Mouse (Mus musculus): Measurements from ENCODE around the gene Gjb3. TPM values are rescaled to one million over a fixed set of nuclear protein-coding genes. Genes with fewer than 3 reads are reported as not detected.
A peak's percentile ranks its signal among the peaks of the same experiment; 100 is the strongest.

Gene Gjb3
- polyA plus RNA-seq, 1 experiment from 2014 or later, result 15.1 TPM

GRCm38 (mm10) chr4:127329751-127330150, 893 bp downstream of the Gjb3 start:
- no peaks in the 10 kb centered on the region for H3K36me3 ChIP-seq (ENCODE audit: control insufficient read depth, insufficient read depth, low read length)
- peak overlapping the region; percentile 46 for H3K4me2 ChIP-seq (replicated peaks; ENCODE audit: low read depth)
- peaks cover 11% of the 10 kb centered on the region; the same call in 1 of the 2 replicates for H3K27me3 ChIP-seq (ENCODE audit: control insufficient read depth, insufficient read depth, low read length)
- no peaks in the 10 kb centered on the region for H3K9me3 ChIP-seq (ENCODE audit: control insufficient read depth, low read length)
- DNase-seq (ENCODE audit: low spot score), result no peak
- H3K9ac ChIP-seq (ENCODE audit: low read length), result peak overlapping the region; percentile 31; the same call in 1 of the 2 replicates
- ATAC-seq (ENCODE audit: low FRiP score, low TSS enrichment), result no peak
- TF ChIP-seq EP300 (optimal IDR thresholded peaks at IDR 0.05) (no peak), CTCF (IDR thresholded peaks at IDR 0.05; ENCODE audit: low read depth) (no peak)
- WGBS, result 3% methylated on average over 13 of the region's 13 CpGs
- H3K27ac ChIP-seq (replicated peaks), result peak overlapping the region; percentile 53; the same call in 1 of the 2 replicates
- H3K4me1 ChIP-seq (replicated peaks; ENCODE audit: control insufficient read depth, insufficient read depth), result peaks cover 3% of the 10 kb centered on the region; the same call in 1 of the 2 replicates
- peak overlapping the region; percentile 30 for H3K4me3 ChIP-seq (ENCODE audit: low read depth, low read length)

GRCm38 (mm10) chr4:127329046-127329445, 1.6 kb downstream of the Gjb3 start:
- Histone ChIP-seq H3K9me3 (ENCODE audit: control insufficient read depth, low read length) (no peaks in the 10 kb centered on the region), H3K27me3 (ENCODE audit: control insufficient read depth, insufficient read depth, low read length) (peaks cover 11% of the 10 kb centered on the region; the same call in 1 of the 2 replicates), H3K36me3 (ENCODE audit: control insufficient read depth, insufficient read depth, low read length) (no peaks in the 10 kb centered on the region), H3K9ac (ENCODE audit: low read length) (no peak overlapping the region), H3K27ac (replicated peaks) (no peak overlapping the region), H3K4me1 (replicated peaks; ENCODE audit: control insufficient read depth, insufficient read depth) (peaks cover 3% of the 10 kb centered on the region; the same call in 1 of the 2 replicates), H3K4me2 (replicated peaks; ENCODE audit: low read depth) (peak overlapping the region; percentile 46), H3K4me3 (ENCODE audit: low read depth, low read length) (no peak overlapping the region)
- WGBS, result 16% methylated on average over 3 of the region's 3 CpGs
- DNase-seq (ENCODE audit: low spot score), result no peak
- TF ChIP-seq CTCF (IDR thresholded peaks at IDR 0.05; ENCODE audit: low read depth), result no peak
- TF ChIP-seq EP300 (optimal IDR thresholded peaks at IDR 0.05), result no peak
- no peak for ATAC-seq (ENCODE audit: low FRiP score, low TSS enrichment)

GRCm38 (mm10) chr4:127328378-127328777, 2.3 kb downstream of the Gjb3 start:
- Histone ChIP-seq H3K36me3 (ENCODE audit: control insufficient read depth, insufficient read depth, low read length) (no peaks in the 10 kb centered on the region), H3K4me2 (replicated peaks; ENCODE audit: low read depth) (no peak overlapping the region), H3K27ac (replicated peaks) (no peak overlapping the region), H3K9ac (ENCODE audit: low read length) (no peak overlapping the region), H3K9me3 (ENCODE audit: control insufficient read depth, low read length) (no peaks in the 10 kb centered on the region), H3K4me3 (ENCODE audit: low read depth, low read length) (no peak overlapping the region), H3K27me3 (ENCODE audit: control insufficient read depth, insufficient read depth, low read length) (peaks cover 11% of the 10 kb centered on the region; the same call in 1 of the 2 replicates), H3K4me1 (replicated peaks; ENCODE audit: control insufficient read depth, insufficient read depth) (peaks cover 3% of the 10 kb centered on the region; the same call in 1 of the 2 replicates)
- DNase-seq (ENCODE audit: low spot score) (no peak), ATAC-seq (ENCODE audit: low FRiP score, low TSS enrichment) (no peak)
- TF ChIP-seq EP300 (optimal IDR thresholded peaks at IDR 0.05) (no peak), CTCF (IDR thresholded peaks at IDR 0.05; ENCODE audit: low read depth) (no peak)
- 49% methylated on average over 7 of the region's 7 CpGs for WGBS

GRCm38 (mm10) chr4:127327749-127328148, 2.9 kb downstream of the Gjb3 start:
- H3K9ac ChIP-seq (ENCODE audit: low read length), result no peak overlapping the region
- H3K4me2 ChIP-seq (replicated peaks; ENCODE audit: low read depth), result no peak overlapping the region
- WGBS, result 62% methylated on average over 6 of the region's 6 CpGs
- peaks cover 11% of the 10 kb centered on the region; the same call in 1 of the 2 replicates for H3K27me3 ChIP-seq (ENCODE audit: control insufficient read depth, insufficient read depth, low read length)
- no peak for DNase-seq (ENCODE audit: low spot score)
- no peak for ATAC-seq (ENCODE audit: low FRiP score, low TSS enrichment)
- H3K36me3 ChIP-seq (ENCODE audit: control insufficient read depth, insufficient read depth, low read length), result no peaks in the 10 kb centered on the region
- H3K4me3 ChIP-seq (ENCODE audit: low read depth, low read length), result no peak overlapping the region
- no peak for TF ChIP-seq CTCF (IDR thresholded peaks at IDR 0.05; ENCODE audit: low read depth)
- TF ChIP-seq EP300 (optimal IDR thresholded peaks at IDR 0.05), result no peak
- H3K4me1 ChIP-seq (replicated peaks; ENCODE audit: control insufficient read depth, insufficient read depth), result peaks cover 3% of the 10 kb centered on the region; the same call in 1 of the 2 replicates
- no peak overlapping the region for H3K27ac ChIP-seq (replicated peaks)
- no peaks in the 10 kb centered on the region for H3K9me3 ChIP-seq (ENCODE audit: control insufficient read depth, low read length)

- Histone ChIP-seq H3K4me2 (replicated peaks; ENCODE audit: low read depth) (no peak overlapping the region), H3K4me1 (replicated peaks; ENCODE audit: control insufficient read depth, insufficient read depth) (peaks cover 3% of the 10 kb centered on the region; the same call in 1 of the 2 replicates), H3K27ac (replicated peaks) (no peak overlapping the region), H3K9ac (ENCODE audit: low read length) (no peak overlapping the region), H3K4me3 (ENCODE audit: low read depth, low read length) (no peak overlapping the region), H3K27me3 (ENCODE audit: control insufficient read depth, insufficient read depth, low read length) (peaks cover 11% of the 10 kb centered on the region; the same call in 1 of the 2 replicates), H3K9me3 (ENCODE audit: control insufficient read depth, low read length) (no peaks in the 10 kb centered on the region), H3K36me3 (ENCODE audit: control insufficient read depth, insufficient read depth, low read length) (no peaks in the 10 kb centered on the region)
- 36% methylated on average over 7 of the region's 7 CpGs for WGBS
- DNase-seq (ENCODE audit: low spot score) (no peak), ATAC-seq (ENCODE audit: low FRiP score, low TSS enrichment) (no peak)
- TF ChIP-seq EP300 (optimal IDR thresholded peaks at IDR 0.05) (no peak), CTCF (IDR thresholded peaks at IDR 0.05; ENCODE audit: low read depth) (no peak)
Observed at GRCm38 (mm10) chr4:127327258-127327657, 3.4 kb downstream of the Gjb3 start.

- no peak for DNase-seq (ENCODE audit: low spot score)
- H3K4me3 ChIP-seq (ENCODE audit: low read depth, low read length), result no peak overlapping the region
- H3K4me2 ChIP-seq (replicated peaks; ENCODE audit: low read depth), result no peak overlapping the region
- H3K9ac ChIP-seq (ENCODE audit: low read length), result no peak overlapping the region
- H3K4me1 ChIP-seq (replicated peaks; ENCODE audit: control insufficient read depth, insufficient read depth), result no peaks in the 10 kb centered on the region
- TF ChIP-seq EP300 (optimal IDR thresholded peaks at IDR 0.05), result no peak
- TF ChIP-seq CTCF (IDR thresholded peaks at IDR 0.05; ENCODE audit: low read depth), result no peak
- peaks cover 3% of the 10 kb centered on the region; the same call in 1 of the 2 replicates for H3K27me3 ChIP-seq (ENCODE audit: control insufficient read depth, insufficient read depth, low read length)
- 84% methylated on average over 5 of the region's 5 CpGs for whole genome bisulfite sequencing
- H3K36me3 ChIP-seq (ENCODE audit: control insufficient read depth, insufficient read depth, low read length), result no peaks in the 10 kb centered on the region
- no peaks in the 10 kb centered on the region for H3K9me3 ChIP-seq (ENCODE audit: control insufficient read depth, low read length)
- H3K27ac ChIP-seq (replicated peaks), result no peak overlapping the region
- no peak for ATAC-seq (ENCODE audit: low FRiP score, low TSS enrichment)
Observed at GRCm38 (mm10) chr4:127325276-127325675, 5.4 kb downstream of the Gjb3 start.

Measured in stomach, postnatal 0 days (tissue).